Mouse (Mus musculus) lung, embryonic 15.5 days (tissue): ENCODE data around the gene Csf2rb2. TPM values are rescaled to one million over a fixed set of nuclear protein-coding genes. Genes with fewer than 3 reads are reported as not detected.
"Not testable (repeated sequence)": the region's sequence is repeated elsewhere in the genome, so short reads cannot be mapped to it uniquely, and the experiment has no call there.

Experiments used
- ATAC-seq: fragments of 200-750 bp; cut with Nextera tagmentation; 2 replicates; pipeline ENCODE4 v1.8.0; 2017; ENCODE audit warnings: moderate number of reproducible peaks, borderline replicate concordance; ENCODE audit not compliant: low FRiP score, low TSS enrichment; ENCODE audit errors: extremely low read depth
- H3K27ac ChIP-seq: fragments of 300-500 bp; sonication (generic); 2 replicates; pipeline ENCODE4 v1.5.1; 2015; ENCODE audit warnings: moderate library complexity, mild to moderate bottlenecking, inconsistent platforms
- H3K27me3 ChIP-seq: fragments of 300-500 bp; sonication (generic); 2 replicates; pipeline ENCODE4 v1.6.1; 2015; ENCODE audit warnings: inconsistent platforms
- H3K36me3 ChIP-seq: fragments of 300-500 bp; sonication (generic); 2 replicates; pipeline ENCODE4 v1.6.1; 2015; ENCODE audit warnings: inconsistent platforms
- H3K4me1 ChIP-seq: fragments of 300-500 bp; sonication (generic); 2 replicates; pipeline ENCODE4 v1.6.1; 2015; ENCODE audit warnings: inconsistent platforms
- H3K4me2 ChIP-seq: fragments of 300-500 bp; sonication (generic); 2 replicates; pipeline ENCODE4 v1.6.1; 2015; ENCODE audit warnings: inconsistent platforms, mild to moderate bottlenecking, moderate library complexity
- H3K4me3 ChIP-seq: fragments of 300-500 bp; sonication (generic); 2 replicates; pipeline ENCODE4 v1.5.1; 2015; ENCODE audit warnings: mild to moderate bottlenecking, inconsistent platforms
- H3K9ac ChIP-seq: fragments of 300-500 bp; sonication (generic); 2 replicates; pipeline ENCODE4 v1.6.1; 2015; ENCODE audit warnings: inconsistent platforms
- H3K9me3 ChIP-seq: fragments of 300-500 bp; sonication (generic); 2 replicates; pipeline ENCODE4 v1.6.1; 2016; ENCODE audit warnings: inconsistent platforms
- WGBS: fragments of 180-500 bp; shearing (Covaris S2); methylation state at CpG from one replicate; pipeline ENCODE4 v1.1.7; 2015; 5-methylcytosine and 5-hydroxymethylcytosine counted together
- polyA plus RNA-seq: library from polyadenylated mRNA; unstranded; fragments of >200 nt; fragmentation: Nextera tagmentation; extraction: Ambion mirVana; gene quantifications from 2 replicates; pipeline ENCODE4 v1.2.1, GENCODE M21; 2015

Csf2rb2 gene
- polyA plus RNA-seq, 1 experiment from 2014 or later = 0.22 TPM

DNA sequence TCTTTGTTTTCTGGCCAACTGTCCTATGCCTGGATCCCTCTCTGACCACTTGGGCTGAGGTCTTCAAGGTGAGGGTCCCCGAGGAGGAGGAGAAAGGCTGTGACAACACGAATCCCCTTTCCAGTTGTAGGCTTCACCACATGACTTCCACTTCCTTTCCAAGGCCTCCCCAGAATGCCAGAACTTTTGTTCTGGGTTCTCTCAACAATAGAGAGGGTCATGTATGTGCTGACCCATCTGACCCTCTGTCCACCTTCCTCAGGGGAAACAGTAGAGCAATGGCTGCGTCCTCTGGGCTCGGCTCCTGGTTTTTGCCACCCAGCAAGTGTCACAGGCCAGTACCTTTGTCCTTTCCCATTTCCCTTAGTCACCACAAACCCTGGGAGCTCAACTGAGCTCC is 5.5 kb upstream of the Csf2rb2 start:
- Histone ChIP-seq H3K27ac (no peak overlapping the region), H3K4me1 (no peaks in the 10 kb centered on the region)
- no peak for ATAC-seq

DNA sequence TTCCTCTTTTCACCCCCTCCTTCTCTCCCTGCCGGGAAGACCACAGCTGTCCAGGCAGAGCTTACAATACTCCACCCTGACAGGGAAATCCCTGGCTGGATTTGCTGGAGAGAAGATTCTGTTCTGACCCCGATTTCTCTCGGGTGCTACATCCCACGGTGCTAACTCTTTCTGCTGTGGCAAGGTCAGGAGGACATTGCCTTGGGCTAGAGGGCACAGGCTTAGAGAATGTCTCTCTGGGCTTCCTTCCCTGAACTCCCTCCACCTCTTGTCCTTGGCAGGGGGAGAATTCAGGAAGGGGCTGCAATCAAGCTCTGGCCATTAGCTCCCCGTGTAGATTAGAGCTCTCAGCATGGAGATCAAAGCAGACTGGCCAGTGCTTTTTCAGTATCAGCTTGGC is 4.3 kb upstream of the Csf2rb2 start:
- H3K27me3 ChIP-seq = no peaks in the 10 kb centered on the region
- no peak overlapping the region for H3K27ac ChIP-seq
- H3K9me3 ChIP-seq = no peaks in the 10 kb centered on the region
- no peaks in the 10 kb centered on the region for H3K36me3 ChIP-seq
- ATAC-seq = no peak
- WGBS = 20% methylated on average over 5 of the region's 5 CpGs
- H3K4me3 ChIP-seq = no peak overlapping the region
- no peak overlapping the region for H3K9ac ChIP-seq
- no peak overlapping the region for H3K4me2 ChIP-seq
- no peaks in the 10 kb centered on the region for H3K4me1 ChIP-seq

More for the DNA sequence above, 5.5 kb upstream of the Csf2rb2 start:
- Histone ChIP-seq H3K4me2 (no peak overlapping the region), H3K4me3 (no peak overlapping the region), H3K36me3 (no peaks in the 10 kb centered on the region), H3K27me3 (no peaks in the 10 kb centered on the region), H3K9me3 (no peaks in the 10 kb centered on the region), H3K9ac (no peak overlapping the region)
- 64% methylated on average over 4 of the region's 4 CpGs for WGBS

DNA sequence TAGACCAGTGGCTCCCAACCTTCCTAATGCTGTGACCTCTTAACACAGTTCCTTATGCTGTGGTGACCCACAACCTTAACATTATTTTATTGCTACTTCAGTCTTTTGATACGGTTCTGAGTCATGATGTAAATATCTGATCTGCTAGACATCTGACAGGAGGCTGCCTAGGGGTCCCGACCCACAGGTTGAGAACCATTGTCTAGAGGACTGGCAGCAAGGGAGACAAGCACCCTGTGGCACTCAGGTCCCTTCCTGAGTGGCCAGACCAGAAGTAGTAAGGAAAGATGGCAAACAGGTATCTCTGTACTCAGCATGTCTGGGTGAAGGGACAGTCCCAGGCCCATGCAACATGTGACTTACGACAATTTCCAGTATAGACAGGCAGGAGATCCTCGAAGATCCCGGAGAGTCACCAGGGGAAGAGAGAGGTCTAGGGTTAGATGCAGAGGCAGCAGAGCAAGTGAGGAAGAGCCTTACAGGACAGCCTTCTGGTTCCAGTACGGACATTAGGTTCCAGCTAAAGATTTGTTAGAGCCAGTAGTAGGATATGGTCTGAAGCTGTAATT is 1.8 kb downstream of the Csf2rb2 start:
- Histone ChIP-seq H3K4me1 (no peaks in the 10 kb centered on the region), H3K9me3 (no peaks in the 10 kb centered on the region), H3K36me3 (no peaks in the 10 kb centered on the region), H3K4me2 (no peak overlapping the region), H3K4me3 (no peak overlapping the region), H3K27ac (no peak overlapping the region), H3K27me3 (no peaks in the 10 kb centered on the region), H3K9ac (no peak overlapping the region)
- no peak for ATAC-seq
- 78% methylated on average over 6 of the region's 6 CpGs for whole genome bisulfite sequencing

DNA sequence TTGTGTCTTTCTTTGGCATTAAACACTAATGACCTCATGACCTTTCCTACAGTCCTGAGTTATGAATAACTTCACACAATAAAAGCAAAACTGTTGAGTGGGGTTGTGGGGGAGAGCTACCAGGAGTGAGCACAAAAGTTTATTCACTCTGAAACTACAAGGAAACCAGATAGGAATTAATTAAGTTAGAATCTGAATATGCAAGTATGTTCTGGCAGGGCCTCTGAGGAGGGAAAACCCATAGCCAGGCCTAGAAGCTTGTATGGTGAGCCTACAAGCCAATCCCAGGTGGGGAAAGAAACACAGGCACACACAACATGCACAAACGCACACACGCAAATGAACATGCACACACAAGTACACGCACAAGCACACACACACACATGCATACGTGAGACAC is 2.8 kb downstream of the Csf2rb2 start:
- H3K27ac ChIP-seq = no peak overlapping the region
- no peak overlapping the region for H3K4me3 ChIP-seq
- H3K27me3 ChIP-seq = no peaks in the 10 kb centered on the region
- WGBS = 93% methylated on average over 4 of the region's 4 CpGs
- H3K36me3 ChIP-seq = no peaks in the 10 kb centered on the region
- H3K9me3 ChIP-seq = no peaks in the 10 kb centered on the region
- no peak overlapping the region for H3K4me2 ChIP-seq
- no peak overlapping the region for H3K9ac ChIP-seq
- ATAC-seq = no peak
- no peaks in the 10 kb centered on the region for H3K4me1 ChIP-seq

DNA sequence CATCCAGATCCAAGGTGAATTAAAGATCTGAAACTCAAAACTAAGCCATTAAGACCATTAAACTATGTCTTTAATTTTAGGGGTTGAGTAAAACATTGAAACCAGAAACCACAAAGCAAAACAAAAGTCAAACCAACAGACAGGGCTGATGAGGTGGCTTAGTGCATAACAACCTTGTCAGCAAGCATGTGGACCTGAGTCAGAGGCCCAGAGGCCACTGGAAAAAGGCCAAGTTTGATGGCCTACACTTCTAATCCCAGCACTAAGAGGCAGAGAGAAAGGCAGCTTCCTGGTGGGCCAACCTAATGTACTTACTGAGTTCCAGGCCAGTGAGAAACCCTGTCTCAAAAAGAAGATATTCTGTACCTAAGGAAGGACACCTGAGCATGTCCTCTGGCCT is 4.7 kb downstream of the Csf2rb2 start:
- H3K4me1 ChIP-seq = no peaks in the 10 kb centered on the region
- no peak overlapping the region for H3K9ac ChIP-seq
- H3K4me3 ChIP-seq = no peak overlapping the region
- no peak for ATAC-seq
- H3K27ac ChIP-seq = no peak overlapping the region
- no peaks in the 10 kb centered on the region for H3K36me3 ChIP-seq
- H3K9me3 ChIP-seq = no peaks in the 10 kb centered on the region
- no peak overlapping the region for H3K4me2 ChIP-seq
- H3K27me3 ChIP-seq = no peaks in the 10 kb centered on the region

DNA sequence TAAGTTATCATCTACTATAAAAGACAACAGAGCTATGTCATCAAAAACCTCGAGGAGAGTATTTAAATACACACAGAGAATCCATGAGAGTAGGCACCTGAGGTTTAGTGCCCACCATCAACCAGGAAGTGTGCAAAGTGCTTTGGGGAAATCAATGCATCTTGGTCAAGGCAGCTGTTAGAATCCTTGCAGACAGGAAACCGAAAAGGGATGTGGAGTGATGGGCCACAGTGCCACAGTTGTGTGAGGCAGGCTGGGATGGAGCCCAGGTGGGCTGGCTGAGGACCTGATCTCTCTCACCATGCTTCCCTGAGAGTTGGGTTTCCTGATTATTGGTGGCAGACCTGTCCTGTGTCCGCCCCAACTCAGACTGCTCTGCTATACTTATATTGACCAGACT is 5.9 kb downstream of the Csf2rb2 start:
- Histone ChIP-seq H3K27me3 (no peaks in the 10 kb centered on the region), H3K4me3 (no peak overlapping the region), H3K9ac (no peak overlapping the region), H3K4me1 (no peaks in the 10 kb centered on the region), H3K36me3 (no peaks in the 10 kb centered on the region), H3K9me3 (no peaks in the 10 kb centered on the region), H3K27ac (no peak overlapping the region), H3K4me2 (no peak overlapping the region)
- no peak for ATAC-seq
- 64% methylated on average over 3 of the region's 3 CpGs for WGBS

- 72% methylated on average over 1 of the region's 1 CpGs for WGBS
- H3K27me3 ChIP-seq = no peaks in the 10 kb centered on the region
Observed at GRCm38 (mm10) chr15:78298558-78298957, 7.0 kb downstream of the Csf2rb2 start.

DNA sequence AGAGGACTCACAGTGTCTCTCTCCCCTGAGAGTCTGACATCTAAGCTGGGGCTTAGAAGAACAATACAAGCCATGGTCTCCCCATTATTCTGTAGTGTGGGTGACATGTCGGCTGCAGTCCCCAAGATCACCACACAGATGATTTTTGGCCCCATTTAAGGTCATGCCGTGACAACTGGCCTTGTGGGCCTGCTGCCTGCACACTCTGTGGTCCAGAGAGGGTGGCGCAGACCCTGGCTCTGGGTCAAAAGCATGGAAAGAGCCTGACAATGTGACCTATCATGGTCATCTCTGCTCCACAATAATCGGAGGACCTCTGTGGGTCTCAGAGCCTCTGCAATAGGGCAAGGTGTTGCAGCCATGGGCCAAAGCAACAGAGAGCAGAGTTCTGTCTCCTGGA is 11.8 kb downstream of the Csf2rb2 start:
- no peak for ATAC-seq
- WGBS = 88% methylated on average over 4 of the region's 4 CpGs
- H3K9ac ChIP-seq = no peak overlapping the region

More at GRCm38 (mm10) chr15:78298558-78298957, 7.0 kb downstream of the Csf2rb2 start:
- no peak overlapping the region for H3K27ac ChIP-seq
- H3K9ac ChIP-seq = no peak overlapping the region
- no peaks in the 10 kb centered on the region for H3K36me3 ChIP-seq
- no peak for ATAC-seq
- no peaks in the 10 kb centered on the region for H3K4me1 ChIP-seq
- H3K4me2 ChIP-seq = no peak overlapping the region
- H3K4me3 ChIP-seq = no peak overlapping the region
- H3K9me3 ChIP-seq = no peaks in the 10 kb centered on the region

GRCm38 (mm10) chr15:78293228-78293627 is 12.3 kb downstream of the Csf2rb2 start:
- WGBS = 6% methylated on average over 2 of the region's 2 CpGs

More for the DNA sequence above, 11.8 kb downstream of the Csf2rb2 start:
- no peaks in the 10 kb centered on the region for H3K36me3 ChIP-seq
- H3K9me3 ChIP-seq = no peaks in the 10 kb centered on the region
- H3K4me2 ChIP-seq = no peak overlapping the region
- H3K4me3 ChIP-seq = no peak overlapping the region
- no peak overlapping the region for H3K27ac ChIP-seq
- 0 out of 2 replicates have a peak, but pooled peaks cover 3% of the 10 kb centered on the region for H3K4me1 ChIP-seq
- H3K27me3 ChIP-seq = no peaks in the 10 kb centered on the region

GRCm38 (mm10) chr15:78289775-78290174 is 15.7 kb downstream of the Csf2rb2 start:
- not testable (repeated sequence) for ATAC-seq, H3K4me3 ChIP-seq, H3K4me1 ChIP-seq, H3K9ac ChIP-seq, H3K36me3 ChIP-seq, H3K27me3 ChIP-seq, H3K27ac ChIP-seq, H3K9me3 ChIP-seq, H3K4me2 ChIP-seq
- WGBS = 35% methylated on average over 5 of the region's 5 CpGs

More at GRCm38 (mm10) chr15:78293228-78293627, 12.3 kb downstream of the Csf2rb2 start:
- not testable (repeated sequence) for H3K4me3 ChIP-seq, H3K36me3 ChIP-seq, H3K4me2 ChIP-seq, H3K27ac ChIP-seq, ATAC-seq, H3K9ac ChIP-seq, H3K9me3 ChIP-seq, H3K4me1 ChIP-seq, H3K27me3 ChIP-seq

DNA sequence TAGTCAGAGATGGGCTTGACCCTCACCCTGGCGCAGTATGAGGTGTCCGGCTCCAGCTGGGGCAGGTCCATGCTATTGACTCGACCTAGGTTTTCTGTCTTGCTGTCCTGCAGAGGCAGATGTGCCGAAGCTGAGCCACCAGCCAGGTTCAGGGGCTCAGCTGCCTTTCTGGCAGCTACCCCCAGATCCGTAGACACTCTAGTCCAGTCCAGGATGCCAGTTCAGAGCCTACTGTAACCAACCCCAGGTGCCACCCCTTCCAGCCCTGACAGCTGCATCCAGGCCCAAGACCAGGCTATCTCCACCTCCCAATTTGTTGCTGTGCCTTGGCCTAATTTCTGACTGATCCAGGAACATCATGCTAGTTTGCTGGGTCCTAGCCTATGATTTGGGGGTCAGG is 17.6 kb downstream of the Csf2rb2 start:
- no peaks in the 10 kb centered on the region for H3K27me3 ChIP-seq
- 0 out of 2 replicates have a peak, but pooled peaks cover 2% of the 10 kb centered on the region for H3K4me1 ChIP-seq
- H3K27ac ChIP-seq = no peak overlapping the region
- ATAC-seq = no peak
- H3K4me2 ChIP-seq = no peak overlapping the region
- H3K9ac ChIP-seq = no peak overlapping the region
- H3K36me3 ChIP-seq = no peaks in the 10 kb centered on the region
- 76% methylated on average over 5 of the region's 5 CpGs for WGBS
- no peak overlapping the region for H3K4me3 ChIP-seq
- no peaks in the 10 kb centered on the region for H3K9me3 ChIP-seq

DNA sequence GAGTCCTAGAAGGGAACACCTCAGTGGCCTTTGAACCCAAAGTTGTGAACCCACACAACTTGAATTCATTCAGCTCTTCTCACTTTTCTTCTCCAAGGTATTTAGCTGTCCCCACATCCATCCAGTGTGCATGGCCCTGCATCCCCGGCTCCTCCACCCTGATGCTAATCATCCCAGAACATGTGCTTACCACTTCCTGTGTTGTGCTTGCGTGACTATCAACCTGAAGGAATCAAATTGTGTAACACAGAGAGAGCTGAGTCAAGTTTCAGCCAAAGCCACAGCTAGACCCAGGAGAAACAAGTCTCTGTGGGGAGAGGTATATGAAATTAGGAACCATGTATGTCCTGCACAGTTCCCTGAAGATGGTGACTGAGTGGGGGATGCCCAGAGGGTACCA is 27.2 kb downstream of the Csf2rb2 start:
- no peak for ATAC-seq
- Histone ChIP-seq H3K4me1 (no peaks in the 10 kb centered on the region), H3K27me3 (no peaks in the 10 kb centered on the region), H3K27ac (no peak overlapping the region), H3K4me2 (no peak overlapping the region), H3K9ac (no peak overlapping the region), H3K36me3 (no peaks in the 10 kb centered on the region), H3K9me3 (no peaks in the 10 kb centered on the region), H3K4me3 (no peak overlapping the region)
- 63% methylated on average over 2 of the region's 2 CpGs for WGBS

GRCm38 (mm10) chr15:78271208-78271607 is 34.3 kb downstream of the Csf2rb2 start:
- Histone ChIP-seq H3K9me3 (no peaks in the 10 kb centered on the region), H3K36me3 (no peaks in the 10 kb centered on the region), H3K4me2 (no peak overlapping the region), H3K27ac (no peak overlapping the region), H3K9ac (no peak overlapping the region), H3K27me3 (no peaks in the 10 kb centered on the region), H3K4me1 (no peaks in the 10 kb centered on the region), H3K4me3 (no peak overlapping the region)
- no peak for ATAC-seq
